Mouse (Mus musculus) ES-E14 (cell line): ENCODE measurements around the gene Haus5. TPM values are rescaled to one million over a fixed set of nuclear protein-coding genes. Genes with fewer than 3 reads are reported as not detected.

Experiments
- DNase-seq: peaks from one replicate; pipeline ENCODE4 v3.0.0-alpha.2; 2013; ENCODE audit warnings: low read depth, low spot score
- H3K27ac ChIP-seq: 2 replicates; pipeline ENCODE4 v1.5.1; 2012; ENCODE audit warnings: low read depth, mild to moderate bottlenecking, low read length, moderate library complexity, mixed read lengths; ENCODE audit not compliant: poor library complexity, insufficient read depth, severe bottlenecking
- H3K36me3 ChIP-seq: 2 replicates; pipeline ENCODE4 v1.6.1; 2012; ENCODE audit warnings: mild to moderate bottlenecking, low read length, moderate library complexity, mixed read lengths; ENCODE audit not compliant: control insufficient read depth, poor library complexity, insufficient read depth, severe bottlenecking
- H3K4me1 ChIP-seq, 2 experiments: fragments of 150-350 bp in 1 of 2; sonication (generic) in 1 of 2; 2 replicates each; pipeline ENCODE4 v1.6.1; 2012; ENCODE audit warnings: low read length in 2 of 2, mild to moderate bottlenecking in 1 of 2, mixed read lengths in 1 of 2; ENCODE audit not compliant: control insufficient read depth in 2 of 2, insufficient read depth in 2 of 2, poor library complexity in 1 of 2
- H3K4me3 ChIP-seq, 2 experiments: fragments of 150-350 bp in 1 of 2; sonication (generic) in 1 of 2; 2 replicates each; pipeline ENCODE4 v1.5.1; 2012; ENCODE audit warnings: low read length in 2 of 2, low read depth in 1 of 2, mild to moderate bottlenecking in 1 of 2, mixed read lengths in 1 of 2; ENCODE audit not compliant: insufficient read depth in 1 of 2, poor library complexity in 1 of 2, severe bottlenecking in 1 of 2
- H3K9ac ChIP-seq: 2 replicates; pipeline ENCODE4 v1.6.1; 2012; ENCODE audit warnings: low read depth, mild to moderate bottlenecking, low read length, mixed read lengths; ENCODE audit not compliant: poor library complexity, insufficient read depth, severe bottlenecking
- H3K9me3 ChIP-seq: fragments of 150-350 bp; sonication (generic); 2 replicates; pipeline ENCODE4 v1.6.1; 2012; ENCODE audit warnings: low read depth, mild to moderate bottlenecking, low read length; ENCODE audit not compliant: control insufficient read depth, insufficient read depth
- CHD2 ChIP-seq: IDR thresholded peaks from 2 replicates; pipeline ENCODE4 v1.6.1; 2014; ENCODE audit warnings: mild to moderate bottlenecking, low read depth, low read length, inconsistent platforms
- HCFC1 ChIP-seq: IDR thresholded peaks from 2 replicates; pipeline ENCODE4 v1.6.1; 2012; ENCODE audit warnings: low read length, inconsistent platforms, borderline replicate concordance; ENCODE audit not compliant: insufficient read depth
- MAFK ChIP-seq: IDR thresholded peaks from 2 replicates; pipeline ENCODE4 v1.6.1; 2014; ENCODE audit warnings: mild to moderate bottlenecking, low read depth, low read length, inconsistent platforms; ENCODE audit not compliant: insufficient read depth
- ZC3H11A ChIP-seq: IDR thresholded peaks from 2 replicates; pipeline ENCODE4 v1.6.1; 2012; ENCODE audit warnings: low read depth, mild to moderate bottlenecking, inconsistent platforms, low read length, borderline replicate concordance
- ZNF384 ChIP-seq: IDR thresholded peaks from 2 replicates; pipeline ENCODE4 v1.6.1; 2012; ENCODE audit warnings: low read depth, low read length, inconsistent platforms
- in situ Hi-C, 2 experiments: fragments of 600-800 bp; cut with MboI; formaldehyde crosslinking; loops; one replicate each; pipeline ENCODE4 v1.15.1; 2025; ENCODE audit warnings: low sequenced_read_pairs in 2 of 2, inconsistent platforms in 1 of 2; ENCODE audit not compliant: unreplicated experiment in 2 of 2
- total RNA-seq: library from RNA; depleted of rRNA; stranded (reverse); fragments of 300-350 nt; gene quantifications from 2 replicates; pipeline ENCODE4 v1.2.3, GENCODE M21; 2012

The Haus5 gene
- total RNA-seq, 1 experiment = 25.1 TPM

- Histone ChIP-seq H3K9me3 (no peaks in the 10 kb centered on the region), H3K9ac (no peak overlapping the region), H3K4me3 (no peak overlapping the region), H3K27ac (no peak overlapping the region), H3K4me1 (peaks cover 0 to 5% of the 10 kb centered on the region in 2 experiments; a peak in 1 of 4 replicates), H3K36me3 (no peaks in the 10 kb centered on the region)
- TF ChIP-seq ZC3H11A (no peak), HCFC1 (no peak), MAFK (no peak), CHD2 (no peak), ZNF384 (no peak)
- in situ Hi-C loops = no loop called here
- no peak for DNase-seq
Observed at GRCm38 (mm10) chr7:30698101-30698500, 33.3 kb upstream of the Haus5 start.

DNA sequence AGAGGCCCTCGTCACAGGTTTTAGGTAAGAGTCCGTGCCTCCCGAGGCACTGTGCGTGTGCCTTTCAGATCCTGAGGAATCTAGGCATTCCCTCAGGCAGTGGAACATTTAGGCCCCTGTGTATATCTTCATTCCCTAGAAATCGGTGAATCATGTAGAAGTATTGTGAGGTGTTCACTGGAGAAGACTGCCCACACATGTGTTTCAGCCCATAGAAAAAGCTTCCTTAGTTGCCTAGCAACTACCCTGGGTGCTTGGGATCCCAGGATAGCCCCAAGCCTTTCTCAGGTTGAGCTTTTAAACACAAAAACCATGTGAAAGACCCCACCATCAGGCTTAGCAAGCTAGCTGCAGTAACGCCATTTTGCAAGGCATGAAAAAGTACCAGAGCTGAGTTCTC is 23.5 kb upstream of the Haus5 start:
- Histone ChIP-seq H3K9ac (no peak overlapping the region), H3K36me3 (no peaks in the 10 kb centered on the region), H3K4me3 (no peak overlapping the region), H3K4me1 (no peaks in the 10 kb centered on the region), H3K9me3 (no peaks in the 10 kb centered on the region), H3K27ac (no peak overlapping the region)
- DNase-seq = no peak
- no peak for TF ChIP-seq CHD2
- no peak for TF ChIP-seq ZNF384
- TF ChIP-seq HCFC1 = no peak
- in situ Hi-C loops = no loop called here

DNA sequence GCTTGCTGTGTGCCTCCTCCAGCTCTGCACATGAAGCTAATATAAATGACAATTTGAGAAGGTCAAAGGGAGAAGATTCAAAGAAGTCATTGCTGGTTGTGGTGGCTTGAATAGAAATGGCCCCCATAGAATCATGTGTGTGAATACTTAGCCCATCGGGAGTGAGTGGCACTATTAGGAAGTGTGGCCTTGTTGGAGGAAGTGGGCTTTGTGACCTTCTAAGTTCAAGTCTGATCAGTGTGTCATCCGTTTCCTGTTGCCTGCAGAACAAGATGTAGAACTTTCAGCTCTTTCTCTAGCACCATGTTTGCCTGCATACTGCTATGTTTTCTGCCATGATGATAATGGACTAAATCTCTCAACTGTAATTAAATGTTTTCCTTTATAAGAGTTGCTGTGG is 18.6 kb upstream of the Haus5 start:
- no peaks in the 10 kb centered on the region for H3K9me3 ChIP-seq

GRCm38 (mm10) chr7:30681897-30682296 is 17.1 kb upstream of the Haus5 start:
- no peak overlapping the region for H3K9ac ChIP-seq
- no peaks in the 10 kb centered on the region for H3K9me3 ChIP-seq
- no peaks in the 10 kb centered on the region for H3K4me1 ChIP-seq
- TF ChIP-seq MAFK (no peak), HCFC1 (no peak), ZC3H11A (no peak), ZNF384 (no peak)
- H3K27ac ChIP-seq = no peak overlapping the region
- in situ Hi-C loops = no loop called here
- H3K36me3 ChIP-seq = no peaks in the 10 kb centered on the region
- H3K4me3 ChIP-seq = no peak overlapping the region
- no peak for DNase-seq

More for the DNA sequence above, 18.6 kb upstream of the Haus5 start:
- no peak for DNase-seq
- Histone ChIP-seq H3K36me3 (no peaks in the 10 kb centered on the region), H3K27ac (no peak overlapping the region), H3K4me1 (no peaks in the 10 kb centered on the region), H3K9ac (no peak overlapping the region), H3K4me3 (no peak overlapping the region)
- in situ Hi-C loops = no loop called here
- no peak for TF ChIP-seq HCFC1
- TF ChIP-seq CHD2 = no peak
- no peak for TF ChIP-seq ZC3H11A
- TF ChIP-seq MAFK = no peak
- no peak for TF ChIP-seq ZNF384

DNA sequence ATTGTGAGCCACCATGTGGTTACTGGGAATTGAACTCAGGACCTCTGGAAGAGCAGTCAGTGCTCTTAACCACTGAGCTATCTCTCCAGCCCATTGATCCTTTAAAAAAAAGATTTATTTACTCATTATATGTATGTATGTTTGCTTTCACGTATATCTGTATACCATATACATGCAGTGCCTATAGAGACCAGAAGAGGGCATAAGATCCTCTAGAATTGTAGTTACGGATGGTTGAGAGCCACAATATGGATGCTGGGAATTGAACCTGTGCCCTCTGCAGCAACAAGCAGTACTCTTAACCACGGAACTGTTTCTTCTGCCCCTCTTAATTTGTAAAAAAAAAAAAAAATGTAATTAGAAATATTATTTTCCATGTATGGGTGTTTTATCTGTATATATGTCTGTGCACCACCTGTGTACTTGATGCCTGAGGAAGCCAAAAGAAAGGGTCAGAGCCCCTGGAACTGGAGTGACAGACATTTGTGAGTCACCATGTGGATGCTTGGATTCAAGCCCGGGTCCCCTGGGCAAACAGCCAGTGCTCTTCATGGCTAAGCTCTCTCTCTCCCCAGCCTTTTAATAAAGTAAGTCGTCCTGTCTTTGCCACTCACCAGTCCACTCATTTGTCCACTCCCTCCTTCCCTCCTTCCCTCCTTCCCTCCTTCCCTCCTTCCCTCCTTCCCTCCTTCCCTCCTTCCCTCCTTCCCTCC is 13.6 kb upstream of the Haus5 start:
- H3K4me1 ChIP-seq = no peaks in the 10 kb centered on the region

More for the DNA sequence above, 13.6 kb upstream of the Haus5 start:
- Histone ChIP-seq H3K27ac (no peak overlapping the region), H3K9ac (no peak overlapping the region), H3K9me3 (no peaks in the 10 kb centered on the region), H3K4me3 (no peak overlapping the region), H3K36me3 (no peaks in the 10 kb centered on the region)
- no peak for DNase-seq
- no peak for TF ChIP-seq CHD2
- no peak for TF ChIP-seq ZNF384
- no peak for TF ChIP-seq ZC3H11A
- no peak for TF ChIP-seq HCFC1
- TF ChIP-seq MAFK = no peak
- in situ Hi-C loops = no loop called here
